Mouse (Mus musculus): ENCODE measurements around the gene Galk2.

- TF ChIP-seq GATA1 (IDR thresholded peaks at IDR 0.05; ENCODE audit: low read length) (no peak), TAL1 (IDR thresholded peaks at IDR 0.05; ENCODE audit: low read length) (no peak)
These were observed 143.4 kb downstream of the Galk2 start for GRCm38 (mm10) chr2:126002291-126002690.

All from erythroblast, embryonic 14.5 days (primary cell).